Mouse (Mus musculus) activated CD4-positive, CD25-positive, alpha-beta regulatory T cell, adult 4 months (primary cell): ENCODE results near the gene Gm21833. TPM values are rescaled to one million over a fixed set of nuclear protein-coding genes. Genes with fewer than 3 reads are reported as not detected.
"Not testable (repeated sequence)": the region's sequence is repeated elsewhere in the genome, so short reads cannot be mapped to it uniquely, and the experiment has no call there.

Experiments used
- ATAC-seq: one replicate; pipeline ENCODE4 v1.8.0; 2017
- polyA plus RNA-seq, 2 experiments: library from polyadenylated mRNA; unstranded; fragments of 100-300 nt; shearing (Covaris generic); gene quantifications; one replicate each; pipeline ENCODE4 v1.2.1; 2017

The Gm21833 gene
- not detected for polyA plus RNA-seq

- not testable (repeated sequence) for ATAC-seq
These were observed at the start of gene Gm21833 for GRCm38 (mm10) chr16:82828082-82828481. Gene Gm21833 (plus strand): TSS chr16:82828382.

- ATAC-seq = no peak
These were observed 38.7 kb upstream of the Gm21833 start for GRCm38 (mm10) chr16:82789521-82789920.

DNA sequence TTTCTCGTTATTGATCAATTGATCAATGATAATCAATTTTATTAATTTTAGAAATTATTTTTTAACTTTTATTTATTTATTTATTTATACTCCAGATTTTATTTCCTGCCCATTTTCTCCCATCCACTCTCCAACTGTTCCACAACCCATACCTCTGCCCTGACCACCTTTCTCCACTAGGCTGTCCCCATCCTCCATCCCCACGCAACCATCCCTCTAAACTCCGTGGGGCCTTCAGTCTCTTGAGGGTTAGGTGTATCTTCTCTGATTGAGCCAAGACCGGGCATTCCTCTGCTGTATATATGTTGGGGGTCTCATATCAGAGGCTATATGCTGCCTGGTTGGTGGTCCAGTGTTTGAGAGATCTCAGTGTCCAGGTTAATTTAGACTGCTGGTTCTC lies 31.7 kb upstream of the Gm21833 start:
- no peak for ATAC-seq

GRCm38 (mm10) chr16:82815255-82815654 lies 12.9 kb upstream of the Gm21833 start:
- no peak for ATAC-seq

- no peak for ATAC-seq
These were observed 11.6 kb upstream of the Gm21833 start for GRCm38 (mm10) chr16:82816615-82817014.

GRCm38 (mm10) chr16:82855752-82856151 lies 27.6 kb downstream of the Gm21833 start:
- ATAC-seq = no peak

GRCm38 (mm10) chr16:82864590-82864989 lies 36.4 kb downstream of the Gm21833 start:
- ATAC-seq = no peak
